Mouse (Mus musculus): ENCODE results near the gene Set. TPM values are rescaled to one million over a fixed set of nuclear protein-coding genes. Genes with fewer than 3 reads are reported as not detected.

Set gene
- polyA plus RNA-seq, 1 experiment from 2014 or later, result 768 TPM

DNA sequence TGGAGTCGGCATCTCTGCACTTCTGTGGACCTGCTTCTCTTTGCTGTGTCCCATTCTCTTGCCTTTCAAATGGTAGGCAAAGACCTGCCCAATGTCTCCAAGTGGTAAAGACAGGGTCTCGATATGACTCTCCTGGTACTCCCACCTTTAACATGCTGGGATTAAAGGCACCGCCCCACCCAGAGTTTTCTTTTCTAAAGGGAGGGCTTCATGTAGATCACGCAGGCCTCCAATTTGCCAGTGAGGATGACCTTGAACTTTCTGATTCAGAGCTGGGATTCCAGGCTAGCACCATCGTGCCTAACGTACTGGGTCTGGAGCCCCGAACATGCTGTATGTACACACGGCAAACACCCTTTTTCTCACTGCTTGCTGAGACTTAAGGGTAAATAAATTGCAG lies 6.1 kb downstream of the Set start:
- peak overlapping the region; percentile 85 for H3K27ac ChIP-seq (replicated peaks; ENCODE audit: low read depth, low read length)

DNA sequence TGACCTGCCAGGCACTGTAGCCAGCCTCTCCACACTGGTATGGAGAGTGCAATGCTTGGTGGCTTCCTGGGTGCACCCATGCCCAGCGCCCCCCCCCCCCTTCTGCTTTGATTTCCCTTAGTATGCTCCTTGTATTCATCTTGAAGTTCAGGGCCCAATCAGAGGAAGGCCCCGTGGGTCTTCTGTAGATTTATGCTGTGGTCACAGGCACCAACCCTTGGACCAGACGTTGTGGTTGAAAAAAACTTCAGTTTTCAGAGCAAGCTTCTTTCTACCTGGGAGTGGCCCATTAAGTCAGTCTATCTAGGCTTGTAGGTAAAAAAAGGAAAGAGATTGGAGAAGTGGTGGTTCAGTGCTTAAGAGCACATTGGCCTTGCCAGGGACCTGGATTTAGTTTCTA lies 6.6 kb downstream of the Set start:
- peak overlapping the region; percentile 38; the same call in 1 of the 2 replicates for H3K4me3 ChIP-seq (ENCODE audit: low read depth, low read length)
- ATAC-seq (replicated peaks; ENCODE audit: insufficient number of reproducible peaks, low FRiP score, low TSS enrichment, low read depth) (no peak), DNase-seq (ENCODE audit: low spot score) (no peak)
- no peaks in the 10 kb centered on the region for H3K27me3 ChIP-seq (ENCODE audit: control insufficient read depth, insufficient read depth, low read length)
- H3K4me2 ChIP-seq (ENCODE audit: low read depth, low read length), result peak overlapping the region; percentile 44
- H3K27ac ChIP-seq (replicated peaks; ENCODE audit: low read depth, low read length), result no peak overlapping the region
- H3K9me3 ChIP-seq (replicated peaks; ENCODE audit: control insufficient read depth, low read length), result no peaks in the 10 kb centered on the region
- no peaks in the 10 kb centered on the region; the same call in 1 of the 2 replicates for H3K4me1 ChIP-seq (ENCODE audit: control insufficient read depth, insufficient read depth, low read length)
- H3K9ac ChIP-seq (replicated peaks; ENCODE audit: low read length), result peak overlapping the region; percentile 80
- H3K36me3 ChIP-seq (replicated peaks; ENCODE audit: control insufficient read depth, insufficient read depth, low read depth, low read length), result peaks cover 3% of the 10 kb centered on the region; the same call in 1 of the 2 replicates
- WGBS, result 12% methylated on average over 3 of the region's 3 CpGs

More for the DNA sequence above, 6.1 kb downstream of the Set start:
- Histone ChIP-seq H3K4me1 (ENCODE audit: control insufficient read depth, insufficient read depth, low read length) (no peaks in the 10 kb centered on the region; the same call in 1 of the 2 replicates), H3K4me2 (ENCODE audit: low read depth, low read length) (peak overlapping the region; percentile 44), H3K9ac (replicated peaks; ENCODE audit: low read length) (peak overlapping the region; percentile 80), H3K27me3 (ENCODE audit: control insufficient read depth, insufficient read depth, low read length) (no peaks in the 10 kb centered on the region), H3K4me3 (ENCODE audit: low read depth, low read length) (peak overlapping the region; percentile 38), H3K9me3 (replicated peaks; ENCODE audit: control insufficient read depth, low read length) (no peaks in the 10 kb centered on the region), H3K36me3 (replicated peaks; ENCODE audit: control insufficient read depth, insufficient read depth, low read depth, low read length) (no peaks in the 10 kb centered on the region; the same call in none of the 2 replicates)
- DNase-seq (ENCODE audit: low spot score) (no peak), ATAC-seq (replicated peaks; ENCODE audit: insufficient number of reproducible peaks, low FRiP score, low TSS enrichment, low read depth) (no peak)
- WGBS, result 8% methylated on average over 8 of the region's 8 CpGs

DNA sequence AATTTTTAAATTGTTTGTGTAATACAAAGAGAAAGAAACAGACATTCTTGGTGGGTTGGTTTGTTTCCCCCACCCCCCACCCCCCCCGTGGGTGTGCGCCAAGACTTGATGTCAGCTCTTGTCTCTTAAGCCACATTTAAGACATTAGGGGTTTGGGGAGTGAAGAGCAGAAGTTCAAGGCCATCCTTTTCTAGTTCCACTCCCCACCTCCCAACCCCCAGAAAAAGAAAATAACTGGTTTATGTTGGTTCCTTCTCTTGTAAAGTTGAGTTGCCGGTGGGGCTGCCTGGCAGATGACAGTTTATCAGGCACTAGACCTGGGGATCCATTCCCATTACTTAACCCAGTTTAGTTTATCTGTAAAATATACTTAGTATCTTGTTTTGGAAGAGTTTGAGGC lies 7.1 kb downstream of the Set start:
- Histone ChIP-seq H3K36me3 (replicated peaks; ENCODE audit: control insufficient read depth, insufficient read depth, low read depth, low read length) (peaks cover 6% of the 10 kb centered on the region; the same call in 1 of the 2 replicates), H3K9me3 (replicated peaks; ENCODE audit: control insufficient read depth, low read length) (no peaks in the 10 kb centered on the region), H3K27me3 (ENCODE audit: control insufficient read depth, insufficient read depth, low read length) (no peaks in the 10 kb centered on the region), H3K4me1 (ENCODE audit: control insufficient read depth, insufficient read depth, low read length) (no peaks in the 10 kb centered on the region; the same call in 1 of the 2 replicates), H3K4me3 (ENCODE audit: low read depth, low read length) (peak overlapping the region; percentile 7; the same call in 1 of the 2 replicates), H3K9ac (replicated peaks; ENCODE audit: low read length) (peak overlapping the region; percentile 80; the same call in 1 of the 2 replicates), H3K4me2 (ENCODE audit: low read depth, low read length) (peak overlapping the region; percentile 44; the same call in 1 of the 2 replicates), H3K27ac (replicated peaks; ENCODE audit: low read depth, low read length) (no peak overlapping the region)
- 34% methylated on average over 3 of the region's 3 CpGs for WGBS
- DNase-seq (ENCODE audit: low spot score) (no peak), ATAC-seq (replicated peaks; ENCODE audit: insufficient number of reproducible peaks, low FRiP score, low TSS enrichment, low read depth) (no peak)

DNA sequence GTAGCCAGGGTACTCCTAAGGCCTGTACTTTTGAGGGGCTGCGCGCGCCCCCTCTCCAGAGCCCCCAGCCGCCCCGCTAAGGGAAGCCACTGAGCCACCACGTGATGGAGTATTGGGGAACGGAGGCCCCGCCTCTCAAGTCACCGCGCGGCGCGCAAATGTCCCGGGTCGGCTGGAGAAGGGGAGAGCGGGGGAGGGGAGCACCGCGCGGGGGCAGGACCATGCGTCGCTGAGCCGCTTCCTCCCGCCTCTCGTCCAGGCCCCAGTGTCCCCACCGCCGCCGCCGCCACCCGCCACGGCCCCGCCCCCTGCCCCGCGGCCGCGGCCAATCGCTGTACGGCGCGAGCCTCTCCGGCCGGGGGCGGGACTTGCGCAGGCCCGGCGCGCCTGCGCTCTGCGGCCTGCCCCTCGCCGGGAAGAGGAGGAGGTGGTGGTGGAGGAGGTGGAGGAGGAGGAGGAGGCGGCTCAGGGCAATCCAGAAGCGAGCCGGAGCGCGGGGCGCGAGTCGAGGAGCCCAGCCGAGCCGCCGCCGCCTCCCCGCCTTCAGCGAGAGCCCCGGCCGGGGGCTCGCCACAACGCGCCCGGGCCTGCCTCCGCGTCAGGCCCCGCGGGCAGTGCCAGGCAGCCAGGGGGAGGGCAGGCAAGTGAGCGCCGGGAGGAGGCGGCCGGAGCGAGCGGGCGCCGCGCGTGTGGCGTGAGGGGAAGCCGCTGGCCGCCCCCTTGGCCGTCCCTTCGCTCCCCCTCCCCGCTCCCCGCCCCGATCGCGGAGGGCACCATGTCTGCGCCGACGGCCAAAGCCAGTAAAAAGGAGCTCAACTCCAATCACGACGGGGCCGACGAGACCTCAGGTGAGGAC lies 9.1 kb downstream of the Set start:
- Histone ChIP-seq H3K27ac (replicated peaks; ENCODE audit: low read depth, low read length) (peak overlapping the region; percentile 99), H3K4me2 (ENCODE audit: low read depth, low read length) (peak overlapping the region; percentile 54), H3K9me3 (replicated peaks; ENCODE audit: control insufficient read depth, low read length) (no peaks in the 10 kb centered on the region), H3K36me3 (replicated peaks; ENCODE audit: control insufficient read depth, insufficient read depth, low read depth, low read length) (peaks cover 9% of the 10 kb centered on the region; the same call in 1 of the 2 replicates), H3K27me3 (ENCODE audit: control insufficient read depth, insufficient read depth, low read length) (no peaks in the 10 kb centered on the region), H3K4me3 (ENCODE audit: low read depth, low read length) (peak overlapping the region; percentile 100), H3K4me1 (ENCODE audit: control insufficient read depth, insufficient read depth, low read length) (no peaks in the 10 kb centered on the region; the same call in 1 of the 2 replicates), H3K9ac (replicated peaks; ENCODE audit: low read length) (peak overlapping the region; percentile 100)
- 0% methylated on average over 37 of the region's 101 CpGs for WGBS
- peak; percentile 96 for DNase-seq (ENCODE audit: low spot score)
- ATAC-seq (replicated peaks; ENCODE audit: insufficient number of reproducible peaks, low FRiP score, low TSS enrichment, low read depth), result peak; percentile 91

DNA sequence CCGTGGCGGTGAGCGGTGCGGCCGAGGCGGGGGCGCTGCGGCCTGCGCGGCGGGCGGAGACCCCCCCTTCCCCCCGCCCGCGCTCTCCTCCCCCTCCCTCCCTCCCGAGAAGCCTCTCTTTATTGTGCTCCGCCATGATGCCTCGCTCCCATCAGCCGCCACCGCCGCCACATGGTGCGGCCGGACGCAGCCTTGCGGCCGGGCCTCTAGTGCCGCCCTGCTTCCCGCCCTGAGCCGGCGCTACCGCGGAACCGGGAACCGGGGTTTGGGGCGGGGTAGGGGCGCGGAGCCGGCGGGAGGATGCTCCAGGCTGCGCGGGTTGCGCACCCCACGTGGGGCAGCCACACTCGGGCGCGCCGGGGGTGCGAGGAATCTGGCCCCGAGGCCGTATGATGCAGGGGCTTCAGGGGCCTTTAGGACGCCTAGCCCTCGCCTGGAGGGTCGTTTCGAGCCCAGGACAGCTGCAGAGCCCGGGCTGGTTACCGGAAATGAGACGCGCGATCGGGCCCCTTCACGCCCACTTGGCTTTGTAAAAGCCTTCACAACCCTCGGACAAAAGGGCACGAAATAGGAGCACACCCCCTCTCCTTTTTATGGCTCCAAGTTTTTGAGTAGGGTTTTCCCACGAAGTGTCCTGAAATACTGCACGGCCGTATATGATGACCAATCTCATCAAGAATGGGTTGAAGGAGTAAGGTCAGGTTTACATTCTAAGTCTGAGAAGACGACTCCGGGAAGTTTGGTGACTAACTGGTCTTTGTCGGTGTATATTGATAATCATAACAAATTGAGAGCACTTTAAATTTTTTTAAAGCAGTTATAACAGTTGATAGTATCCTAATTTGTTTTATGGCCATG lies 10.1 kb downstream of the Set start:
- H3K4me3 ChIP-seq (ENCODE audit: low read depth, low read length), result peak overlapping the region; percentile 100
- no peaks in the 10 kb centered on the region; the same call in 1 of the 2 replicates for H3K4me1 ChIP-seq (ENCODE audit: control insufficient read depth, insufficient read depth, low read length)
- H3K4me2 ChIP-seq (ENCODE audit: low read depth, low read length), result peak overlapping the region; percentile 60
- no peaks in the 10 kb centered on the region for H3K27me3 ChIP-seq (ENCODE audit: control insufficient read depth, insufficient read depth, low read length)
- DNase-seq (ENCODE audit: low spot score) (peak; percentile 64), ATAC-seq (replicated peaks; ENCODE audit: insufficient number of reproducible peaks, low FRiP score, low TSS enrichment, low read depth) (peak; percentile 6)
- H3K9me3 ChIP-seq (replicated peaks; ENCODE audit: control insufficient read depth, low read length), result no peaks in the 10 kb centered on the region
- peak overlapping the region; percentile 99 for H3K27ac ChIP-seq (replicated peaks; ENCODE audit: low read depth, low read length)
- under 1% methylated on average over 59 of the region's 69 CpGs for WGBS
- H3K36me3 ChIP-seq (replicated peaks; ENCODE audit: control insufficient read depth, insufficient read depth, low read depth, low read length), result peaks cover 9% of the 10 kb centered on the region; the same call in 1 of the 2 replicates
- peak overlapping the region; percentile 100 for H3K9ac ChIP-seq (replicated peaks; ENCODE audit: low read length)

DNA sequence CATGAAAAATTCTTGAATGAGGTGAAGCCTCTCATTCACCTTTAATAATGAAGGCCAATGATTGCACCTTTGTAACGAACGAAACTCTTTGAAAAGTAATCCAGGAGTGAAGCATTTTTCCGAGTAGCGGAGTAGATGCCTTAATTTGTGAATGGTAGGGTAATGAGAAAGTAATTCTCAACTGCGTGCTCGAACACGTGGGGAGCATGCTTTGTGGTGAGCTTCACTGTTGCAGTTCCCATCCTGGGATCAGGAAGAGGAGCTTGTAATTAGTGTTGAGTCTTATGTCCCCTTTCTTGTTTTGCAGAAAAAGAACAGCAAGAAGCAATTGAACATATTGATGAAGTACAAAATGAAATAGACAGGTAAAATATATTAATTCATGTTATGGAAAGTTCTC lies 10.8 kb downstream of the Set start:
- no peak for DNase-seq (ENCODE audit: low spot score)
- Histone ChIP-seq H3K9ac (replicated peaks; ENCODE audit: low read length) (peak overlapping the region; percentile 100), H3K4me3 (ENCODE audit: low read depth, low read length) (peak overlapping the region; percentile 100), H3K4me2 (ENCODE audit: low read depth, low read length) (peak overlapping the region; percentile 60), H3K27me3 (ENCODE audit: control insufficient read depth, insufficient read depth, low read length) (no peaks in the 10 kb centered on the region), H3K27ac (replicated peaks; ENCODE audit: low read depth, low read length) (no peak overlapping the region), H3K4me1 (ENCODE audit: control insufficient read depth, insufficient read depth, low read length) (no peaks in the 10 kb centered on the region; the same call in 1 of the 2 replicates), H3K9me3 (replicated peaks; ENCODE audit: control insufficient read depth, low read length) (no peaks in the 10 kb centered on the region), H3K36me3 (replicated peaks; ENCODE audit: control insufficient read depth, insufficient read depth, low read depth, low read length) (peaks cover 10% of the 10 kb centered on the region; the same call in 1 of the 2 replicates)
- ATAC-seq (replicated peaks; ENCODE audit: insufficient number of reproducible peaks, low FRiP score, low TSS enrichment, low read depth), result no peak
- WGBS, result 28% methylated on average over 7 of the region's 7 CpGs

DNA sequence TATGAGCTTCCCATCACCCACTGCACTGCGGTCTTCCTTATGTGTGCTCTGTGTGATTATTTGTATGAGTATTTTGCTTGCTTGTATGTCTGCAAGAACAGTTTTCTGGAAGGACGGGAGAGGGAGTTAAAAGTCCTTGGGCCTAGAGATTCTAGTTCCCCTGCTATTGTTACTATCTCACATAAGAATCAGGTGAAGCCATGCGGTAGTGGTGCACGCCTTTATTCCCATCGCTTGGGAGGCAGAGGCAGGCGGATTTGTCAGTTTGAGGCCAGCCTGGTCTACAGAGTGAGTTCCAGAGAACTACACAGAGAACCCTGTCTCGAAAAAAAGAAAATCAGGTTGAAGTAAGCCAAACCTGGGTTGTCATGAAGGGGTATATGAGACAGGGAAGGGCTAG lies 15.7 kb downstream of the Set start:
- no peaks in the 10 kb centered on the region for H3K4me1 ChIP-seq (ENCODE audit: control insufficient read depth, insufficient read depth, low read length)
- WGBS, result 75% methylated on average over 7 of the region's 7 CpGs
- H3K9me3 ChIP-seq (replicated peaks; ENCODE audit: control insufficient read depth, low read length), result no peaks in the 10 kb centered on the region
- H3K27ac ChIP-seq (replicated peaks; ENCODE audit: low read depth, low read length), result no peak overlapping the region
- ATAC-seq (replicated peaks; ENCODE audit: insufficient number of reproducible peaks, low FRiP score, low TSS enrichment, low read depth) (no peak), DNase-seq (ENCODE audit: low spot score) (no peak)
- H3K27me3 ChIP-seq (ENCODE audit: control insufficient read depth, insufficient read depth, low read length), result no peaks in the 10 kb centered on the region
- no peak overlapping the region for H3K4me3 ChIP-seq (ENCODE audit: low read depth, low read length)
- peaks cover 11% of the 10 kb centered on the region for H3K36me3 ChIP-seq (replicated peaks; ENCODE audit: control insufficient read depth, insufficient read depth, low read depth, low read length)
- no peak overlapping the region for H3K4me2 ChIP-seq (ENCODE audit: low read depth, low read length)
- no peak overlapping the region for H3K9ac ChIP-seq (replicated peaks; ENCODE audit: low read length)

Data from embryonic facial prominence, embryonic 11.5 days (tissue).